Mouse (Mus musculus) MEL (cell line): ENCODE results near the gene Agps. TPM values are rescaled to one million over a fixed set of nuclear protein-coding genes. Genes with fewer than 3 reads are reported as not detected.
A peak's percentile ranks its signal among the peaks of the same experiment; 100 is the strongest.

Source experiments
- DNase-seq: peaks from one replicate; pipeline ENCODE4 v3.0.0; 2011; ENCODE audit warnings: low read depth, low spot score
- H3K27ac ChIP-seq: 2 replicates; pipeline ENCODE4 v1.5.1; 2012; ENCODE audit warnings: low read depth, mild to moderate bottlenecking, control low read depth, low read length, moderate library complexity; ENCODE audit not compliant: control insufficient read depth
- H3K27me3 ChIP-seq, 2 experiments: fragments of 150-350 bp in 1 of 2; sonication (generic) in 1 of 2; 2 replicates each; pipeline ENCODE4 v1.6.1; 2012; ENCODE audit warnings: low read length in 2 of 2, mild to moderate bottlenecking in 2 of 2, improper control_type of control experiment in 1 of 2, moderate library complexity in 1 of 2; ENCODE audit not compliant: insufficient read depth in 2 of 2, control insufficient read depth in 1 of 2
- H3K36me3 ChIP-seq, 2 experiments: 2 replicates each; pipeline ENCODE4 v1.6.1; 2012 to 2014; ENCODE audit warnings: low read length in 2 of 2, improper control_type of control experiment in 1 of 2, inconsistent platforms in 1 of 2, mild to moderate bottlenecking in 1 of 2; ENCODE audit not compliant: insufficient read depth in 2 of 2, control insufficient read depth in 1 of 2
- H3K4me1 ChIP-seq, 2 experiments: fragments of 150-350 bp in 1 of 2; sonication (generic) in 1 of 2; 2 replicates each; pipeline ENCODE4 v1.6.1; 2012; ENCODE audit warnings: low read length in 2 of 2, improper control_type of control experiment in 1 of 2, mild to moderate bottlenecking in 1 of 2; ENCODE audit not compliant: insufficient read depth in 2 of 2, control insufficient read depth in 1 of 2
- H3K4me3 ChIP-seq, 2 experiments: fragments of 150-350 bp in 1 of 2; sonication (generic) in 1 of 2; 2 replicates each; pipeline ENCODE4 v1.5.1; 2012; ENCODE audit warnings: low read depth in 2 of 2, low read length in 2 of 2, mild to moderate bottlenecking in 2 of 2, moderate library complexity in 2 of 2, control low read depth in 1 of 2, improper control_type of control experiment in 1 of 2; ENCODE audit not compliant: control insufficient read depth in 1 of 2, insufficient read depth in 1 of 2
- H3K79me2 ChIP-seq: 2 replicates; pipeline ENCODE4 v1.6.1; 2012; ENCODE audit warnings: mild to moderate bottlenecking, low read length, moderate library complexity; ENCODE audit not compliant: control insufficient read depth, poor library complexity, insufficient read depth
- H3K9ac ChIP-seq: 2 replicates; pipeline ENCODE4 v1.6.1; 2012; ENCODE audit warnings: low read depth, mild to moderate bottlenecking, control low read depth, low read length, moderate library complexity; ENCODE audit not compliant: control insufficient read depth, poor library complexity, severe bottlenecking
- H3K9me3 ChIP-seq: fragments of 150-350 bp; sonication (generic); replicated peaks from 2 replicates; pipeline ENCODE4 v1.6.1; 2012; ENCODE audit warnings: mild to moderate bottlenecking, low read length, improper control_type of control experiment, moderate library complexity; ENCODE audit not compliant: insufficient read depth
- CHD1 ChIP-seq: IDR thresholded peaks from 2 replicates; pipeline ENCODE4 v1.6.1; 2012; ENCODE audit warnings: low read depth, mild to moderate bottlenecking, inconsistent platforms, low read length, improper control_type of control experiment
- CHD2 ChIP-seq: IDR thresholded peaks from 2 replicates; pipeline ENCODE4 v1.6.1; 2011; ENCODE audit warnings: low read length, improper control_type of control experiment
- CTCF ChIP-seq, 3 experiments: IDR thresholded peaks in 2 of 3; conservative IDR thresholded peaks in 1 of 3; 2 replicates each; pipeline ENCODE4 v1.5.1; 2011 to 2012; ENCODE audit warnings: low read length in 3 of 3, low read depth in 2 of 3, mild to moderate bottlenecking in 2 of 3, improper control_type of control experiment in 1 of 3, inconsistent platforms in 1 of 3, mixed read lengths in 1 of 3, moderate library complexity in 1 of 3; ENCODE audit not compliant: control insufficient read depth in 1 of 3, insufficient read depth in 1 of 3, poor library complexity in 1 of 3, severe bottlenecking in 1 of 3
- ELF1 ChIP-seq: IDR thresholded peaks from 2 replicates; pipeline ENCODE4 v1.6.1; 2014; ENCODE audit warnings: low read depth, mild to moderate bottlenecking, inconsistent platforms, low read length, improper control_type of control experiment, moderate library complexity
- ETS1 ChIP-seq: IDR thresholded peaks from 2 replicates; pipeline ENCODE4 v1.6.1; 2012; ENCODE audit warnings: low read depth, mild to moderate bottlenecking, inconsistent platforms, low read length, improper control_type of control experiment, moderate library complexity
- HCFC1 ChIP-seq: IDR thresholded peaks from 2 replicates; pipeline ENCODE4 v1.6.1; 2012; ENCODE audit warnings: low read depth, mild to moderate bottlenecking, inconsistent platforms, low read length, improper control_type of control experiment, moderate library complexity
- JUND ChIP-seq: IDR thresholded peaks from 2 replicates; pipeline ENCODE4 v1.6.1; 2011; ENCODE audit warnings: low read depth, mild to moderate bottlenecking, improper control_type of control experiment, low read length
- MAX ChIP-seq: IDR thresholded peaks from 2 replicates; pipeline ENCODE4 v1.6.1; 2011; ENCODE audit warnings: low read length, improper control_type of control experiment
- MEF2A ChIP-seq: IDR thresholded peaks from 2 replicates; pipeline ENCODE4 v1.6.1; 2014; ENCODE audit warnings: low read depth, mild to moderate bottlenecking, inconsistent platforms, low read length, improper control_type of control experiment; ENCODE audit not compliant: poor library complexity, insufficient replicate concordance, severe bottlenecking; ENCODE audit errors: extremely low read depth
- MXI1 ChIP-seq: IDR thresholded peaks from 2 replicates; pipeline ENCODE4 v1.6.1; 2011; ENCODE audit warnings: mild to moderate bottlenecking, low read depth, low read length, improper control_type of control experiment
- NELFE ChIP-seq: IDR thresholded peaks from 2 replicates; pipeline ENCODE4 v1.6.1; 2011; ENCODE audit warnings: low read depth, low read length, improper control_type of control experiment
- NRF1 ChIP-seq: IDR thresholded peaks from 2 replicates; pipeline ENCODE4 v1.6.1; 2014; ENCODE audit warnings: low read depth, mild to moderate bottlenecking, inconsistent platforms, low read length, improper control_type of control experiment, moderate library complexity; ENCODE audit not compliant: poor library complexity, insufficient read depth, severe bottlenecking
- POLR2A ChIP-seq, 2 experiments: IDR thresholded peaks; 2 replicates each; pipeline ENCODE4 v1.6.1; 2011 to 2012; ENCODE audit warnings: low read length in 2 of 2, mild to moderate bottlenecking in 2 of 2, control low read depth in 1 of 2, improper control_type of control experiment in 1 of 2, low read depth in 1 of 2, moderate library complexity in 1 of 2; ENCODE audit not compliant: control insufficient read depth in 1 of 2, insufficient read depth in 1 of 2, poor library complexity in 1 of 2
- POLR2AphosphoS5 ChIP-seq: IDR thresholded peaks from 2 replicates; pipeline ENCODE4 v1.6.1; 2012; ENCODE audit warnings: low read depth, borderline replicate concordance, mild to moderate bottlenecking, inconsistent platforms, low read length, moderate library complexity, mixed read lengths
- SIN3A ChIP-seq: IDR thresholded peaks from 2 replicates; pipeline ENCODE4 v1.6.1; 2012; ENCODE audit warnings: low read length, improper control_type of control experiment, inconsistent platforms
- TCF12 ChIP-seq: IDR thresholded peaks from 2 replicates; pipeline ENCODE4 v1.6.1; 2014; ENCODE audit warnings: low read depth, mild to moderate bottlenecking, inconsistent platforms, low read length, improper control_type of control experiment, moderate library complexity
- USF2 ChIP-seq, 2 experiments: IDR thresholded peaks; 2 replicates each; pipeline ENCODE4 v1.6.1; 2011 to 2012; ENCODE audit warnings: improper control_type of control experiment in 2 of 2, low read length in 2 of 2, borderline replicate concordance in 1 of 2, inconsistent platforms in 1 of 2, low read depth in 1 of 2, mild to moderate bottlenecking in 1 of 2; ENCODE audit not compliant: insufficient read depth in 1 of 2
- ZC3H11A ChIP-seq: IDR thresholded peaks from 2 replicates; pipeline ENCODE4 v1.6.1; 2012; ENCODE audit warnings: low read depth, mild to moderate bottlenecking, inconsistent platforms, low read length, improper control_type of control experiment
- ZMIZ1 ChIP-seq: IDR thresholded peaks from 2 replicates; pipeline ENCODE4 v1.6.1; 2012; ENCODE audit warnings: low read depth, mild to moderate bottlenecking, inconsistent platforms, low read length, improper control_type of control experiment, moderate library complexity
- polyA plus RNA-seq, 2 experiments: library from polyadenylated mRNA; stranded (reverse) in 1 of 2; unstranded in 1 of 2; fragments of >175 nt in 1 of 2; fragments of >200 nt in 1 of 2; gene quantifications; 2 replicates each; pipeline versions ENCODE4 v1.2.1 to v1.2.4; 2012; ENCODE audit warnings: low replicate concordance in 2 of 2, low read depth in 1 of 2; ENCODE audit not compliant: insufficient read length in 2 of 2, insufficient read depth in 1 of 2, missing spikeins in 1 of 2
- total RNA-seq: library from RNA; depleted of rRNA; stranded (reverse); fragments of 300-350 nt; gene quantifications from 2 replicates; pipeline ENCODE4 v1.2.3, GENCODE M21; 2012; rRNA removed

Agps gene
- total RNA-seq (47.8 and 49.0 TPM in 2 replicates), polyA plus RNA-seq (10 to 100 TPM in 1 of 2 experiments, not detected in 1; 32.3 TPM)

DNA sequence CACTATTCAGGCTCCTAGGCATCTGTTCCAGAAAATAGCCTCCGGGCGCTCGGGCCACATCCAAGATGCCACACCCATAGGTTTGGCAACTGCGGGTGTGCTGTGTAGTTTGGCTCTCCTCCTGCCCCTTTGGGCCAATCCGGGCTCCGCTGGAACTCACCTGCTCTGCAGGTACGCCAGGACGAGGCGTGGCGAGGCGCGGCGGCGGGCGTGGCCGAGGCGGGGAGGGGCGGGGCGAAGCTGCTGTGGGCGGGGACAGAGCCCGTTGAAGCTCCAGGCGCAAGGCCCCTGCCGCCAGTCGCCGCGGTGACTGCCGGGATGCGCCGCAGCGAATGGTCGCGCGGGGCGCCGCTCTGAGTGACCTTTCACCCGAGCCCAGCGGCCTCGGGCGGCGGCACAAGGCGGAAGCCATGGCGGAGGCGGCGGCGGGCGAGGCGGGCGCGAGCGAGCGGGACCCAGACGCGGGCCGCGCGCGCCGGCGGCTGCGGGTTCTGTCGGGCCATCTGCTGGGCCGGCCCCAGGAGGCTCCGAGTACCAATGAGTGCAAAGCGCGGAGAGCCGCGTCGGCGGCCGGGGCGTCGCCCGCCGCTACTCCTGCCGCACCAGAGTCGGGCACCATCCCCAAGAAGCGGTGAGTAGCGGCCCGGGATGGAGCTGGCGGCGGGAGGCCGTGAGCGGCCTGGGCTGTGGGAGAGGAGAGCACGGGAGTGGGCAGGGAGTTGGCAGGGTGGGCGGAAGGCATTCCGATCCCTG is at the start of gene Agps:
TSS of gene Agps (plus strand) at position 297 of the 753 bp plus-strand sequence.
- TF ChIP-seq ELF1 (peak; percentile 80), NRF1 (peak; percentile 43; the same call in 1 of the 2 replicates), POLR2AphosphoS5 (no peak), ETS1 (no peak), POLR2A (IDR thresholded peaks at IDR 0.05; ENCODE audit: control insufficient read depth in 1 of 2, insufficient read depth in 1 of 2, low read depth in 1 of 2, low read length in 2 of 2, poor library complexity in 1 of 2) (peak; percentile 66 to 85; a peak in 3 of 4 replicates), CHD1 (no peak), MAX (peak; percentile 29; the same call in 1 of the 2 replicates), USF2 (IDR thresholded peaks at IDR 0.05; ENCODE audit: borderline replicate concordance in 1 of 2, insufficient read depth in 1 of 2, low read depth in 1 of 2, low read length in 2 of 2) (no peak), HCFC1 (peak; percentile 80), NELFE (peak; percentile 63; the same call in 1 of the 2 replicates), TCF12 (peak; percentile 7; the same call in 1 of the 2 replicates), MXI1 (peak; percentile 21), ZMIZ1 (0 out of 2 replicates have a peak, but pooled peaks have one; percentile 56), SIN3A (peak; percentile 45; the same call in 1 of the 2 replicates), CHD2 (no peak), CTCF (IDR thresholded peaks at IDR 0.05 in 2 of 3, conservative IDR thresholded peaks at IDR 0.05 in 1 of 3; ENCODE audit: control insufficient read depth in 1 of 3, insufficient read depth in 1 of 3, low read depth in 2 of 3, low read length in 3 of 3, poor library complexity in 1 of 3, severe bottlenecking in 1 of 3) (no peak), MEF2A (no peak), ZC3H11A (no peak), JUND (no peak)
- TF ChIP-seq, all 39 proteins: peak for 10
- Histone ChIP-seq H3K4me1 (peaks cover 0 to 29% of the 10 kb centered on the region in 2 experiments; a peak in 2 of 4 replicates), H3K36me3 (peaks cover 1 to 22% of the 10 kb centered on the region in 2 experiments; a peak in 3 of 4 replicates), H3K9me3 (no peaks in the 10 kb centered on the region), H3K27ac (peak within 1 kb of the TSS; percentile 19), H3K9ac (peak within 1 kb of the TSS; percentile 97), H3K79me2 (peaks cover 37% of the 10 kb centered on the region), H3K4me3 (peak within 1 kb of the TSS; percentile 92 to 99), H3K27me3 (no peaks in the 10 kb centered on the region)
- peak; percentile 91 for DNase-seq
